Mouse (Mus musculus): ENCODE data around the gene Vmn1r74.
"Not testable (repeated sequence)": the region's sequence is repeated elsewhere in the genome, so short reads cannot be mapped to it uniquely, and the experiment has no call there.

The Vmn1r74 gene

DNA sequence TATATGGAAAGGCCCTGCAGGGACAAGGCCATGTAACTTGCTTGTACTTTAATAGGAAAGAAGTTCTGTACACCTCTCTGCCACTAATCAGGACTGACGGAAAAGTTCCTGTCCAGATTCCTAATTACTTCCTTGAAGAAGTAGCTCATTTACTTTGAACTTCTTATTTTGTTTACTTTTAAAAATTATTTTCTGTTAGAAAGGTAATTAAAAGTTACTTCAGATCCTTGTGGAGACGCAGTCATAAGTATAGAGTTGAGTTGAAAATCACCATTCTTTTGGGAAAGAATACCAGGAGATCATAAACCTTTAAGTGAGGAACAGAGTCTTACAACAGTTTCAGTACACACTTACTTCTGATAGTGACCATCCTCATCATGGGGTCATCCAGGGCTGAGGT is at the start of gene Vmn1r74:
Vmn1r74 (plus strand) TSS at position 301 of the 400 bp plus-strand sequence.
- no peak for DNase-seq

DNA sequence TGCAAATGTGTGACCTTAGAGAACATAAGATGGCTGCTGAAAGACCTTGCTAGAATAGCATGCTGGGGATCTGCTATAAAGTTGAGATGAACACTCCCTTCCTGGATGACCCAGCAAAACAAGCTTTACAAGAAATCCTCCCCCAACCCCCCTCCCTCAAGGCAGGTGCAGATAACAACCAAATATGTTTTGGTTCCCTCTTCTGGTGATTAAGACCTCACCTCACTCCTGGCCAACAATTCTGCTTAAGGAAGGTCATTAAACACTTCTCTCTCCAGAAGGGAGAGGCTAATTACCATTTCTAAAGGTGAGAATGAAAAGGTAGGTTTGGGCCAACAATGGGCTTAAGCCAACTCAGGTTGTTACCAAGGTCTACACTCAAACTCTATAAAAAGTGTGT is 20.0 kb upstream of the Vmn1r74 start:
- DNase-seq: no peak

DNA sequence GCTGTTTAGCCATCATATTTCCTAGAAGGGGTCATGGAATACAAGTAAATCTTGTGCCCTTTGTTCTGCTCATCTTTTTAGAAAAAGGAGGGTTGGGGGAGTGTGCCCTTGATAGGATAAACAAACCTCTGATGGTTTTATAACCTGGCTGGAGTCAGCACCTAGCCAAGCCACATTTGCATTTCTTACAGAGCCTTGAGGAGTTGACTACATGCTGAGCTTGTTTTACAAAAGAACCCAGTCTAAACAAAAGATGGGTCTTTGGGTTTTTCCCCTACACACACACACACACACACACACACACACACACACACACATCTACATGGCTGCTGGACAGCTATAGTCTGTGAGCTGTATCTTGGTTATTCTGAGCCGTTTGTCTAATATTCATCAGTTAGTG is 11.6 kb upstream of the Vmn1r74 start:
- no peak for DNase-seq

DNA sequence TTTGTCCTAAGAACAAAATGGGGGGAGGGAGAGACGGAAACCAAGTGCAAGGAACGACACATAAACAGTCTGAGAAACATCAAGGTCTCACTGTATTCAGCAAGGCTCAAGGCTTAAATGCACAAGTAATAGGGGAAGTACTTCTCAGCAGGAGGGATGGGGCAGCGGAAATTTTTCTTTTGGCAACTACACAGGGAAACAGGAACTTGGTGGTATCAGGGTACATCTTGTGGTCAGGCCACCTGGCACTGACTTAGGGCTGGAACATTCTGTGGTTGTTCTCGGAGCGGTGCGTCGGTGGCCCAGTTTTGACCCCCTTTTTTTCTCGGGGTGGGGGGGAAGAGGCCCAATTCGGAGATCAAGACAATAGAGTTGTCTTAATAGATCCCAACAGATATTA is 10.5 kb upstream of the Vmn1r74 start:
- not testable (repeated sequence) for DNase-seq

DNA sequence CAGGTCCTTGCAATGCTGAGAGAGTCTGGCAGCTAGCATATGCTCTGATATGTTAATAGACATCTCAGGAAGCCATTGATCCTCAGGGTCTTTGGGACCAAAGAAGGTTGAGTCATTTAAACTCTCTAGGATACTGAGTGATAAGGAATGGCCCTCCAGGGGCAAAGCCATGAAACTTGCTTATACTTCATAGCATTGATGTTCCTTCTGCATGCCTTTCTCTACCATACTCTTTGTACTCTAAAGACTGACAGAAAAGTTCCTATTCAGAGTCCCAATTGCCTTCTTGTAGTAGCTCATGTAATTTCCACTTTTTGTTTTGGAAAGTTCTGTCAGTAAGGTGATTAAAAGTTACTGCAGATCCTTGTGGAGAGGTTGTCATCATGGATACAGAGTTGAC is 40.5 kb downstream of the Vmn1r74 start, which contains the start of gene Vmn1r75:
Vmn1r75 (plus strand) TSS at position 301 of the 400 bp plus-strand sequence.
- no peak for DNase-seq

All from cerebellum, postnatal 36 days (tissue).